Mouse (Mus musculus) bone marrow macrophage, adult 2 months (primary cell): ENCODE results near the gene Man2a1.

ENCODE experiments used
- CTCF ChIP-seq: IDR thresholded peaks from 2 replicates; pipeline ENCODE4 v1.5.1; 2012; ENCODE audit warnings: low read depth, mild to moderate bottlenecking, low read length, moderate library complexity
- POLR2A ChIP-seq: IDR thresholded peaks from 2 replicates; pipeline ENCODE4 v1.6.1; 2012; ENCODE audit warnings: mild to moderate bottlenecking, low read depth, low read length, borderline replicate concordance

DNA sequence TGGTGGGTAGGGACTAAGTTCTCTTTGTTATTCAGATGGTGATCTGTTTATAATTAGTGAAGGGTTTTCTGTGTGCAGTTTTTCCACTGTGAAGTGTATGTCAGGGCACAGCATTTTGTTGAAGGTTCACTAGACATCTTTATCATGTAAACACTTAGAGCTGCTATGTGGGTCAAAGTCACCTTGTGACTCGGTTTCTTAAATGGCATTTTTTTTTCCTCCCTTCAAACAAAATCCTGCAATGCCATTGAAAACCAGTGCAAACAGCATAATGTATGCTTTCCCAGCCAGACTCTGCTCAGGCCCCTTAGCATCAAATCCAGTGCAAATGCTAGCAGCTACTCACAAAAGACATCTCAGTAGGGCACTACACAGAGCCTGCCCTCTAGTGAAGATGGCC, 148.6 kb downstream of the Man2a1 start:
- no peak for TF ChIP-seq CTCF
- no peak for TF ChIP-seq POLR2A
